Mouse (Mus musculus): ENCODE data around the gene Tnp2.

DNA sequence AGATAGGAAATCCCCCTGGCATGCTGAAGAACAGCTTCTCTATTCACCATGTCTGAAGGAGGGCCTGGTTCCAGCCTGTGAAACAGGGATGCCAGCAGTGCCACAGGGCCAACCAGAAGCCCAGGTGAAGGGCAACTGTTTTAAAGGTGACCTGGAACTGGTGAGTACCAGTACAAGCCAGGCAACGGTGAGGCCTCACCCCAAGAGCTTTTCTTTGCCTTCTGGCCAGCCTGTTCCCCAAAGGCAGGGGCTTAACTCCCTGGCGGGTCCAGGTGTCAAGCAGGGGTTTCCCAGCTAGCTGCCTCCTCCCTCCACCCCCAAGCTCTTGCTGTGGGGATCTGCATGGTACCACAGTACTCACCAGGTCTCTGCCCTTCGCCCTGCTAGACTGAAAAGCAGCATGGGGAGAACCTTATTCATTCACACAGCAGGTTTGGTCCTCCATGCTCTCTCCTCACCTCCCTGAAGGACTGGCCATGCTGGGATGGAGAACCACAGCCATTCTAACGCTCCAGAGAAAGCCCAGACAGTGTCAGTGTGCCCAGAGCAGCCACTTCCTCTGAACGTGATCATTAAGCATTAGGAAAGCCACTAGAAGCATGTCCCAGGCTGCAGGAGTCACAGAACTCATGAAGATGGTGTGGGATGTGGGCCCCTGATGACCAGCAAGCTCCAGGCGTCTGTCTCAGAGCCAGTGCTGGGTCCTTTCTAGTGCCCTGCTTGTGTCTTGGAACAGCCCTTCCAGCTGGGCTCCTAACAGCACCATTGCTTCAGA, 5.9 kb downstream of the Tnp2 start:
- TF ChIP-seq CTCF (IDR thresholded peaks at IDR 0.05; ENCODE audit: low read depth), result no peak
- no peak for TF ChIP-seq EP300 (IDR thresholded peaks at IDR 0.05; ENCODE audit: low read depth)
